Mouse (Mus musculus) ES-E14 (cell line): Measurements from ENCODE around the gene Gpsm3. TPM values are rescaled to one million over a fixed set of nuclear protein-coding genes. Genes with fewer than 3 reads are reported as not detected.
A peak's percentile ranks its signal among the peaks of the same experiment; 100 is the strongest.
"Not testable (repeated sequence)": the region's sequence is repeated elsewhere in the genome, so short reads cannot be mapped to it uniquely, and the experiment has no call there.

Experiments used
- DNase-seq: peaks from one replicate; pipeline ENCODE4 v3.0.0-alpha.2; 2013; ENCODE audit warnings: low read depth, low spot score
- H3K27ac ChIP-seq: 2 replicates; pipeline ENCODE4 v1.5.1; 2012; ENCODE audit warnings: low read depth, mild to moderate bottlenecking, low read length, moderate library complexity, mixed read lengths; ENCODE audit not compliant: poor library complexity, insufficient read depth, severe bottlenecking
- H3K36me3 ChIP-seq: 2 replicates; pipeline ENCODE4 v1.6.1; 2012; ENCODE audit warnings: mild to moderate bottlenecking, low read length, moderate library complexity, mixed read lengths; ENCODE audit not compliant: control insufficient read depth, poor library complexity, insufficient read depth, severe bottlenecking
- H3K4me1 ChIP-seq, 2 experiments: fragments of 150-350 bp in 1 of 2; sonication (generic) in 1 of 2; 2 replicates each; pipeline ENCODE4 v1.6.1; 2012; ENCODE audit warnings: low read length in 2 of 2, mild to moderate bottlenecking in 1 of 2, mixed read lengths in 1 of 2; ENCODE audit not compliant: control insufficient read depth in 2 of 2, insufficient read depth in 2 of 2, poor library complexity in 1 of 2
- H3K4me3 ChIP-seq, 2 experiments: fragments of 150-350 bp in 1 of 2; sonication (generic) in 1 of 2; 2 replicates each; pipeline ENCODE4 v1.5.1; 2012; ENCODE audit warnings: low read length in 2 of 2, low read depth in 1 of 2, mild to moderate bottlenecking in 1 of 2, mixed read lengths in 1 of 2; ENCODE audit not compliant: insufficient read depth in 1 of 2, poor library complexity in 1 of 2, severe bottlenecking in 1 of 2
- H3K9ac ChIP-seq: 2 replicates; pipeline ENCODE4 v1.6.1; 2012; ENCODE audit warnings: low read depth, mild to moderate bottlenecking, low read length, mixed read lengths; ENCODE audit not compliant: poor library complexity, insufficient read depth, severe bottlenecking
- H3K9me3 ChIP-seq: fragments of 150-350 bp; sonication (generic); 2 replicates; pipeline ENCODE4 v1.6.1; 2012; ENCODE audit warnings: low read depth, mild to moderate bottlenecking, low read length; ENCODE audit not compliant: control insufficient read depth, insufficient read depth
- CHD2 ChIP-seq: IDR thresholded peaks from 2 replicates; pipeline ENCODE4 v1.6.1; 2014; ENCODE audit warnings: mild to moderate bottlenecking, low read depth, low read length, inconsistent platforms
- HCFC1 ChIP-seq: IDR thresholded peaks from 2 replicates; pipeline ENCODE4 v1.6.1; 2012; ENCODE audit warnings: low read length, inconsistent platforms, borderline replicate concordance; ENCODE audit not compliant: insufficient read depth
- MAFK ChIP-seq: IDR thresholded peaks from 2 replicates; pipeline ENCODE4 v1.6.1; 2014; ENCODE audit warnings: mild to moderate bottlenecking, low read depth, low read length, inconsistent platforms; ENCODE audit not compliant: insufficient read depth
- ZC3H11A ChIP-seq: IDR thresholded peaks from 2 replicates; pipeline ENCODE4 v1.6.1; 2012; ENCODE audit warnings: low read depth, mild to moderate bottlenecking, inconsistent platforms, low read length, borderline replicate concordance
- ZNF384 ChIP-seq: IDR thresholded peaks from 2 replicates; pipeline ENCODE4 v1.6.1; 2012; ENCODE audit warnings: low read depth, low read length, inconsistent platforms
- in situ Hi-C, 2 experiments: fragments of 600-800 bp; cut with MboI; formaldehyde crosslinking; loops; one replicate each; pipeline ENCODE4 v1.15.1; 2025; ENCODE audit warnings: low sequenced_read_pairs in 2 of 2, inconsistent platforms in 1 of 2; ENCODE audit not compliant: unreplicated experiment in 2 of 2
- total RNA-seq: library from RNA; depleted of rRNA; stranded (reverse); fragments of 300-350 nt; gene quantifications from 2 replicates; pipeline ENCODE4 v1.2.3, GENCODE M21; 2012; rRNA removed

Gpsm3 gene
- total RNA-seq = 4.9 and 5.8 TPM in 2 replicates

DNA sequence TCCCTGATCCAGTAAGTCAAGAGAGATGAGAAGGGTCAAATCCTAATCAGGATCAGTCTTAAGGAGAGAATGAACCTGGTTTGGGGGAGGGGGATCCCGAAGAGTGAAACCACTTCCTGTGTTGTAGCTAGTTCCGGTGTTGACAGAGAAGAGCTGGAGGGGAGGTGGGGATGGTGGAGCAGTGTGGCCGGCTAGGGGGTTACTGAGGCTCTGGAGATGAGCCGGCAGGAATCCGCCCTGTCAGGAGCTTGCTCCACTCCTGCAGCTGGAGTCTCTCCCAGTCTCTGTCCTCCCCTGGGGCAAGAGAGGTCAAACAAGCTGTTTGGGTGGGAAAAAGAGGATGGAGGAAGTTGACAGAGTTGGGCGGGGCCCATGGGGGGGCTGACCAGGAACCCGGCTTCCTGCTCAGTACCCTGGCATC is at the start of gene Gpsm3:
Gene Gpsm3, plus strand, starts transcription at position 126 of the 421 bp plus-strand sequence.
- peaks cover 19 to 38% of the 10 kb centered on the region in 2 experiments for H3K4me1 ChIP-seq
- TF ChIP-seq ZNF384 (no peak), MAFK (no peak), CHD2 (no peak), HCFC1 (no peak), ZC3H11A (no peak)
- H3K9ac ChIP-seq = peak within 1 kb of the TSS; percentile 39; the same call in 1 of the 2 replicates
- H3K36me3 ChIP-seq = peaks cover 6% of the 10 kb centered on the region; the same call in 1 of the 2 replicates
- in situ Hi-C loops = no loop called here
- no peak within 1 kb of the TSS; the same call in 1 of the 2 replicates for H3K27ac ChIP-seq
- peak within 1 kb of the TSS; percentile 6 to 40; a peak in 2 of 4 replicates for H3K4me3 ChIP-seq
- no peak for DNase-seq
- no peaks in the 10 kb centered on the region for H3K9me3 ChIP-seq

DNA sequence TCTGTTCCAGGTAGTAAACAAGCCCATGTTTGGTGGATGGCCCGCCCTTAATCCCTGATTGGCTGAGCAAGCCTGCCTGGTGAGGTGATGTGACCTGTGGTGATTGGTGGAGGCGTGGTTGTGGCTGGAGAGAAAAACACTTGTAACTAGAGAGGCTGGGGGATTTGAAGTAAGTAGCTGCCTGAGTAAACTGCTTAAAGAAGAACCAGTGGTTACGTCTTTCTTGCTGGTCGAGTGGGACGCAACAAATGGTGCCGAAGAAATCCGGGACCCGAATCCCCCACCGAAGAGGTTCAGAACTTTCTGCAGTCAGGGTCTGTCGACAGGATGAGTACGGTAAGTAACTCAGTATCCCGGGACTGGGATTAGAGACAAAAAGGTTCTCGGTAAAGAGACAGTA is 46.0 kb upstream of the Gpsm3 start:
- in situ Hi-C loops, H3K4me1 ChIP-seq, H3K9me3 ChIP-seq, H3K9ac ChIP-seq, DNase-seq, H3K36me3 ChIP-seq: not testable (repeated sequence)
- H3K27ac ChIP-seq = 0 out of 2 replicates have a peak overlapping the region, but pooled peaks have one; percentile 19
- H3K4me3 ChIP-seq = peak overlapping the region; percentile 51 to 82

DNA sequence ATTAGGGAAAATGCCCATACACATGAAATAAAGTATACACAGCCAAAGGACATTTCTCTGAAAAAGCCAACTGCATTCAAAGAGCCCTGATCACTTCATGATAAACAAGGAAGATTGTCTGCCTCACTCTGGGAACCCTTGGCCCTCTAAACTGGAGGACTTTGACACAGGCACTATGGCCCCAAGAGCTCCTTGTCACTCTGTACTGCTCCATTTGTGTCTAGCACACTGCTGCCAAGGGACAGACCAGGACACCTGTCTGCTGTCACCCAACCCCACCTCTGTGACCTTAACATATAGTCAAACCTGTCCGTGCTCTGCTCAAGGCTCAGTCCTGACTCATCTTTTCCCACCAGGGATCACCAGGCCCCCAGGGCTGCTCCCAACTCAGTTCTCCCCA is 42.8 kb upstream of the Gpsm3 start:
- TF ChIP-seq CHD2 (no peak), ZNF384 (no peak), MAFK (no peak), HCFC1 (no peak), ZC3H11A (no peak)
- in situ Hi-C loops = no loop called here
- H3K9me3 ChIP-seq = no peaks in the 10 kb centered on the region

DNA sequence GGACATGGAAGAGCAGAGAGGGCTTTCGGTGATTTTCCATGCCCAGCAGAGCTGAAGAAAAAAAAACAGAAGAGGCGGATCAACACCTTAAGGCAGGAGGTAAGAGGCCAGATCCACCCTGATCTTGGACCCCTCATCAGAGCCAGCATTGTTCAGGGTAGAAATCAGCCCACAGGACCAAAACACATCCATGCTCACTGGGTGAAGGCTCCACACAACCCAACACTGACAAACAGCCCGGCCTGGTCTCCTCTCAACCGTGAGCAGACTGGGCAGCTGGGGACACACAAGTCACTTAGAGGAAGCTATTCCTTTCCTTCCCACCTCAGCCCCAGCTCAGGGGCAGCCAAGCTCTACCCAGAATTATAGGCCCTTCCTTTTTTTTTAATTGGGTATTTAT is 42.0 kb upstream of the Gpsm3 start:
- Histone ChIP-seq H3K9me3 (no peaks in the 10 kb centered on the region), H3K36me3 (peaks cover 2% of the 10 kb centered on the region; the same call in 1 of the 2 replicates), H3K4me1 (no peaks in the 10 kb centered on the region), H3K27ac (no peak overlapping the region), H3K9ac (no peak overlapping the region), H3K4me3 (no peak overlapping the region)
- DNase-seq = no peak
- TF ChIP-seq MAFK (no peak), CHD2 (no peak), ZC3H11A (no peak), ZNF384 (no peak), HCFC1 (no peak)
- in situ Hi-C loops = no loop called here

More for the DNA sequence above, 42.8 kb upstream of the Gpsm3 start:
- Histone ChIP-seq H3K4me1 (no peaks in the 10 kb centered on the region), H3K27ac (no peak overlapping the region), H3K9ac (no peak overlapping the region), H3K4me3 (no peak overlapping the region), H3K36me3 (peaks cover 4% of the 10 kb centered on the region; the same call in 1 of the 2 replicates)
- DNase-seq = no peak

DNA sequence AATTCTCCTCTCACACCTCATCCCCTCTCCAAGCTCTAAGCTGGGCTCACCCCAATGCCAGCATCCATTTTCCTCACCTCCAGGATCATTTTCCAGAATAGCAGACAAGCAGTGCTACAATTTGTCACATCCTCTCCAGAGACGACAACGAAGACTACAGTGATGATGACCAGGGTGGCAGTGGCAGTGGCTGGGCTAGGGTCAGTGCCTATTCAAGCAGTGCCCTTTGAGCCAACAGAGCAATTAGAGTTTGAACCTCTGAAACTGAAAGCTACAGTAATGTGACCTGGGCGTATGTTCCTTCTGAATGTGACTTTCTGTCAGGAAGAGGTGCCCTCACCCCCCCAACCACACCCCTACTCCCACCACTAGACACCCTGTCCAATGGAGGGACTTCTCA is 40.5 kb upstream of the Gpsm3 start:
- no peak for DNase-seq
- Histone ChIP-seq H3K4me1 (no peaks in the 10 kb centered on the region), H3K4me3 (no peak overlapping the region), H3K9ac (no peak overlapping the region), H3K9me3 (no peaks in the 10 kb centered on the region), H3K36me3 (peaks cover 2% of the 10 kb centered on the region; the same call in 1 of the 2 replicates), H3K27ac (no peak overlapping the region)
- in situ Hi-C loops = no loop called here
- no peak for TF ChIP-seq CHD2
- no peak for TF ChIP-seq HCFC1
- TF ChIP-seq ZNF384 = no peak
- no peak for TF ChIP-seq ZC3H11A
- TF ChIP-seq MAFK = no peak
